Mouse (Mus musculus): ENCODE data around the gene Cdyl2.

Gene Cdyl2

DNA sequence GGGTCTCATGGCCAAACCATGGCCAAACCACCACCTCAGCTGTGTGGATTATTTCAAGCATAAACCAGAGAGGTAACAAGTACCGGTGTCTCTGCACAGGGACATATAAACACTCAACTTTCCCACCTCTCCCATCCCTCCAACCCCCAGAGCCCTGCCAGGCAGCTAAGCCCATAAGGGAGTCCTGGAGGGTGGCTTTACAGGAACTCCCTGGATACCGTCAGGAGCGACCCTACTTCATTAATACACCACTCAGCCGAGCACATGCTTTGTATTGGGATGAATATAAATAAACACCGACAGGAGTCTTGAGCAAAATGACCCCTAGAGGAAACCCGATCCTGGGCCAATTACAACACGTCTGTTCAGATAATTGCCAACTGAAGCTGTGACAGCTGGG, 194.0 kb downstream of the Cdyl2 start:
- no peak for DNase-seq (ENCODE audit: low read depth)

DNA sequence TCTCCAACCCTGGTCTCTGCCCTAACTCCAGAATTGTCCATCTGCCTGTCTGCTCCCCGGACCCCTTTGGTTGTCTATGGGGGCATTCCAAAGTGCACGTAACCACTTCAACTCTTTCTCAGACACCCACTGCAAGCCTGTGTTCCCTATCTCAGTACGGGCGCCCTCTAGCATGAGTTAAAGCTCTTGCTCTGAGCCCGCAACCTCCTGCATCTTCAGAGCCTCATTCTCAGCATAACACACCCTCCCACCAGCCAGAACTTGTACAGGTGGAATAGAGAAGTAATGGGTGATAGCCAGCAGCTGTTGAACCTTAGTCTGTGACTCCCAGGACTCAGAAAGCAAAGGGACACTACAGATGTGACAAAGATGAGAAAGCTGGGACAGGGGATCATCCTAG, 196.0 kb downstream of the Cdyl2 start:
- no peak for DNase-seq (ENCODE audit: low read depth)

DNA sequence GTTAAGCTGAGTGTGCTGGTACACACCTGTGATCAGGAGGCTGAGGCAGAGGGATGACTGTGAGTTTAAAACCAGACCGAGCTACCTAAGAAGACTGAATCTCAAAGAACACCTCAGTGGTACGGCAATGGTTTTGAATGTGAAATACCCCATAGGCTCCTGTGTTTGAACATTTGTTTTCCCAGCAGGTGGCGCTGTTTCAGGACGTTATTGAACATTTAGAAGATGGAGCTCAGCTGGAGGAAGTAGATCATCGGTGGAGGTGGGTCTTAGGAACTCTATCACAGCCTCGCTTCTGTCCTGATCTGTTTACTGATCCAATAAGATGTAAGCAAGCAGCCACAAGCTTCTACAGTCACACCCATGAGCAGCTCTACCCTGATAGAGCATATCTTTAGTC, 199.7 kb downstream of the Cdyl2 start:
- peak; percentile 26 for DNase-seq (ENCODE audit: low read depth)

DNA sequence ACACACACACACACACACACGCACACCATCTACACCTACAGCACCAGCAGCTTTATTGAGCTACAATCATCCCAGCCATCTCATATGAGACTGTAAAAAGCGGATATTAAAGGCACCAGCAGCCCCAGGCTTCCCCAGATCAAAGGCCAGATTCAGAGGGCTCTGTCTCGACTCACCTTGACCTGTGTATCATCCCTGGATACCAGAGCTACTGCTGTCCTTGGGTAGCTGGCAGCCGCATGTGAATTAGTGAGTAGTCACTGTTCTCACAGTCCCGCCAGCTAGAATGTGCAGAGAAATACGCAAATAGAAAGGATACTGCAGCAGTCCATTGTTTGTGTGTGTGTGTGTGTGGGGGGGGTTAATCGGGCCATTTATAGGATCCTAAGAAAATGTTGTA, 204.1 kb downstream of the Cdyl2 start:
- no peak for DNase-seq (ENCODE audit: low read depth)

DNA sequence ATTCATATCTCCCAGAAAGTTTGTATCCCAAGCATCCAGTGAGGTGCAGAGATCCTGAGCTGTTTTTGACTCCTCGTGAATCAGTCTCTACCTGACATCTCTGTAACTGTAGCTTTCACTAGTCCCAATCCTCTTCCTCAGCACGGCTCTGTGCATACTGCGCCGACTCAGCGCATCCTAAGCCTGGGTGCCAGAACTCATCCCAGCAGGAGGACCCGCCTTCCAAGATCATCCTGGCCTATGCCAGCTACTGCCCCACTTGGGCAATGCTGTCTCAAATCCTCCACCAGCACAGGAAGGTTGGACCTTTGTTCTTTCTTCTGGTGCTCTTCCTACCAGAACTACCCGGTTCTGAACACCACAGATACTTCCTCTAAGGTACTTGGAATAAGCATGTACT, 207.9 kb downstream of the Cdyl2 start:
- no peak for DNase-seq (ENCODE audit: low read depth)

Data from naive thymus-derived CD4-positive, alpha-beta T cell, adult 2 months (primary cell).